Comparison of ENCODE assay signal across 10 mouse cellular contexts in the genomic region with DNA sequence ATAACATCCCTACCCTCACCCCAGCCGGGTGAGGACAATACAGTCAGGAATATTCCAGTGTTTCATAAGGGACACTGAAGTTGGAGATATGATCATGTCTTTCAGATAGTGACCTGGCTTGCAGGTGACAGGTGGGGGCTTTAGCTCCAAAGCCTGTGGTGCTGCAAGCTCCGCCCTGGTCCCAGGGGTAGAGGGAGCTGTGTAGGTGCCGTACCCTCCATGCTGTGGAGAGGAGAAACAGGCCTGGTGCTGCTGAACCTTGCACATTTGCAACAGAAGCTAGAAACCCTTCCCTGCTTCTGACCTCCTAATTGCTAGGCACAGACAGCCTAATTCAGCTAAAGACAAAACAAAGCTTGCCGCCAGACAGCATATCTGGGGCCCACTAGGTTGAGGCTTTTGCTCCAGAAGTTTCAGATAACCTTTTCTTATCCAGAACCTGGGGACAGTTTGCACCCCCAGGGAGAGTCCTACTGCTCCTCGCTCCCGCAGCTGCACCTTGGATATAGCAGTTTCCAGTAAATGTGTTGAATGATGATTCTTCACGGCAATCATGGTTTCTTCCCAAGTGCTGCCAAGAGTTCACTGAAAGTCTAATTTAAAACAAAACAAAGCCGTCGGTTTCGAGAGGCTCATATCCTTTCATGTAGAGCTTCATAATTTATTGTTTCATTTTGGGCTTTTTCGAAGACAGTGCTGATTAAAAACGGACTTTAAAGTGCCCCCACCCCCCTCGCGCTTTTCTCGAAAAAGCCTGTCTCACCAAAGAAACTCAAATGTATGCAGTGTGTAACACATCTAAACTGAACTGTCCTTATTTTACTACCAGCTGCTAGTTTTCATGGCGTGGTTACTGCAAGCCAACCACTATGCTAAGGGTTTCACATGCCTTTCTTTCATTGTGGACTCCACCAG. TPM values are rescaled to one million over a fixed set of nuclear protein-coding genes. Genes with fewer than 3 reads are reported as not detected.
DNase-seq lines count a peak whose midpoint lies in the region; ATAC-seq lines count a peak whose summit lies in the region.
"Had no signal": no experiment of that assay in that cellular context is flagged by ENCODE, and none has a peak within 500 bp of the region (broad histone marks: within the 10 kb centered on the region; RNA-seq: fewer than 3 reads in every experiment).

No protein-coding gene starts in this region.

- peaks cover 7% of the 10 kb centered on the region; the same call in 1 of the 2 replicates for H3K4me1 ChIP-seq in hindbrain, embryonic 15.5 days (replicated peaks)
- peaks cover 18% of the 10 kb centered on the region for H3K4me1 ChIP-seq in hindbrain, embryonic 12.5 days
- peaks cover 45% of the 10 kb centered on the region for H3K4me1 ChIP-seq in heart, embryonic 16.5 days (ENCODE audit: control insufficient read depth, insufficient read depth, low read length)
- H3K4me1 ChIP-seq in stomach, embryonic 15.5 days = peaks cover 7% of the 10 kb centered on the region; the same call in 1 of the 2 replicates

- no peak overlapping the region for H3K9ac ChIP-seq in hindbrain, embryonic 15.5 days
- H3K9ac ChIP-seq in hindbrain, embryonic 12.5 days = no peak overlapping the region
- peak overlapping the region; percentile 41; the same call in 1 of the 2 replicates for H3K9ac ChIP-seq in heart, embryonic 16.5 days (ENCODE audit: low read length)
- H3K9ac ChIP-seq in stomach, embryonic 15.5 days = no peak overlapping the region

- H3K4me2 ChIP-seq in hindbrain, embryonic 15.5 days = no peak overlapping the region
- no peak overlapping the region for H3K4me2 ChIP-seq in hindbrain, embryonic 12.5 days (replicated peaks)
- H3K4me2 ChIP-seq in heart, embryonic 16.5 days (ENCODE audit: low read depth, low read length) = no peak overlapping the region
- peak overlapping the region; percentile 11; the same call in 1 of the 2 replicates for H3K4me2 ChIP-seq in stomach, embryonic 15.5 days

- H3K36me3 ChIP-seq in hindbrain, embryonic 15.5 days = no peaks in the 10 kb centered on the region
- no peaks in the 10 kb centered on the region for H3K36me3 ChIP-seq in hindbrain, embryonic 12.5 days
- H3K36me3 ChIP-seq in heart, embryonic 16.5 days (ENCODE audit: control insufficient read depth, insufficient read depth) = no peaks in the 10 kb centered on the region
- H3K36me3 ChIP-seq in stomach, embryonic 15.5 days = no peaks in the 10 kb centered on the region

- intact Hi-C loops in left cerebral cortex, postnatal 36 days (cut with DNase I) = no loop called here

- H3K9me3 ChIP-seq in hindbrain, embryonic 15.5 days = no peaks in the 10 kb centered on the region
- H3K9me3 ChIP-seq in hindbrain, embryonic 12.5 days (replicated peaks) = no peaks in the 10 kb centered on the region
- no peaks in the 10 kb centered on the region for H3K9me3 ChIP-seq in heart, embryonic 16.5 days (replicated peaks; ENCODE audit: control insufficient read depth, low read length)
- no peaks in the 10 kb centered on the region for H3K9me3 ChIP-seq in stomach, embryonic 15.5 days

- H3K27ac ChIP-seq in hindbrain, embryonic 15.5 days (replicated peaks) = no peak overlapping the region
- no peak overlapping the region for H3K27ac ChIP-seq in hindbrain, embryonic 12.5 days
- H3K27ac ChIP-seq in heart, embryonic 16.5 days (ENCODE audit: low read length) = 0 out of 2 replicates have a peak overlapping the region, but pooled peaks have one; percentile 25
- peak overlapping the region; percentile 5; the same call in 1 of the 2 replicates for H3K27ac ChIP-seq in stomach, embryonic 15.5 days

- WGBS in hindbrain, embryonic 15.5 days = 50% methylated on average over 16 of the region's 16 CpGs
- WGBS in hindbrain, embryonic 12.5 days = 68% methylated on average over 16 of the region's 16 CpGs
- WGBS in heart, embryonic 16.5 days = 45% methylated on average over 16 of the region's 16 CpGs
- 36% methylated on average over 16 of the region's 16 CpGs for WGBS in stomach, embryonic 15.5 days

- peak; percentile 49 for DNase-seq in ovary, adult 18-20 months (ENCODE audit: low spot score)
- no peak for DNase-seq in ovary, postnatal 10 days (ENCODE audit: low spot score)
- no peak for DNase-seq in left cerebral cortex, postnatal 36 days (ENCODE audit: low spot score in 2 of 2)
- DNase-seq in layer of hippocampus, adult 9-11 months = no peak
- DNase-seq: cerebellum, adult 11 months had no signal

- H3K4me3 ChIP-seq in hindbrain, embryonic 15.5 days = no peak overlapping the region
- no peak overlapping the region for H3K4me3 ChIP-seq in hindbrain, embryonic 12.5 days
- H3K4me3 ChIP-seq in heart, embryonic 16.5 days (ENCODE audit: low read length) = no peak overlapping the region
- no peak overlapping the region for H3K4me3 ChIP-seq in stomach, embryonic 15.5 days (replicated peaks)
- H3K4me3 ChIP-seq: erythroblast, embryonic 14.5 days had no signal

- peak; percentile 54; the same call in 1 of the 2 replicates for ATAC-seq in hindbrain, embryonic 15.5 days (ENCODE audit: low FRiP score, low read depth)
- ATAC-seq in hindbrain, embryonic 12.5 days (ENCODE audit: low FRiP score) = no peak
- ATAC-seq in heart, embryonic 16.5 days (replicated peaks; ENCODE audit: extremely low read depth, insufficient read depth, low FRiP score) = 0 out of 2 replicates have a peak, but pooled peaks have one; percentile 19
- ATAC-seq in stomach, embryonic 15.5 days (ENCODE audit: insufficient read depth, low FRiP score, low read depth) = no peak

- H3K27me3 ChIP-seq in hindbrain, embryonic 15.5 days = no peaks in the 10 kb centered on the region
- no peaks in the 10 kb centered on the region for H3K27me3 ChIP-seq in hindbrain, embryonic 12.5 days
- H3K27me3 ChIP-seq in heart, embryonic 16.5 days (ENCODE audit: control insufficient read depth, insufficient read depth, low read length) = no peaks in the 10 kb centered on the region
- no peaks in the 10 kb centered on the region for H3K27me3 ChIP-seq in stomach, embryonic 15.5 days (replicated peaks)

RNA-seq across cellular contexts. Expression of gene Tanc1, which starts 49.3 kb away (rescaled TPM):
- polyA plus RNA-seq in hindbrain, embryonic 15.5 days (2015; fragmentation: Nextera tagmentation; extraction: Ambion mirVana) = 8.0 and 8.5 TPM in 2 replicates
- 18.2 and 18.9 TPM in 2 replicates for polyA plus RNA-seq in hindbrain, embryonic 12.5 days (2016; fragmentation: Nextera tagmentation; extraction: Ambion mirVana)
- polyA plus RNA-seq in heart, embryonic 16.5 days (2015; fragmentation: Nextera tagmentation; extraction: Ambion mirVana) = 27.3 and 29.1 TPM in 2 replicates
- polyA plus RNA-seq in stomach, embryonic 15.5 days (2015; fragmentation: Nextera tagmentation; extraction: Ambion mirVana) = 28.1 and 28.8 TPM in 2 replicates
- 10 to 100 TPM; 17.7 to 27.5 TPM for total RNA-seq in left cerebral cortex, postnatal 36 days (2021)

Comparison
In these comparisons a context has a peak if more than half of its experiments do, and no peak if none do; other contexts are left out.
1. ATAC-seq: peak in hindbrain, embryonic 15.5 days (single experiment) and heart, embryonic 16.5 days (single experiment); none in hindbrain, embryonic 12.5 days (single experiment) and stomach, embryonic 15.5 days (single experiment).
2. H3K27ac ChIP-seq: peak in heart, embryonic 16.5 days (single experiment) and stomach, embryonic 15.5 days (single experiment); none in hindbrain, embryonic 15.5 days (single experiment) and hindbrain, embryonic 12.5 days (single experiment).